ENCODE assay signal across 25 mouse cellular contexts in genomic region chr2:10969111-10969689, GRCm38 (mm10).
A peak's percentile ranks its signal among the peaks of the same experiment; 100 is the strongest.
DNase-seq lines count a peak whose midpoint lies in the region; ATAC-seq and TF ChIP-seq lines count a peak whose summit lies in the region.
"Had no signal": no experiment of that assay in that cellular context is flagged by ENCODE, and none has a peak within 500 bp of the region (broad histone marks: within the 10 kb centered on the region; RNA-seq: fewer than 3 reads in every experiment).

No protein-coding gene starts in this region.

- no peak for TF ChIP-seq POLR2A in cerebellum, adult 2 months (IDR thresholded peaks at IDR 0.05; ENCODE audit: borderline replicate concordance, insufficient read depth, low read length)

- no peaks in the 10 kb centered on the region for H3K4me1 ChIP-seq in forebrain, embryonic 12.5 days
- H3K4me1 ChIP-seq in forebrain, embryonic 11.5 days (replicated peaks; ENCODE audit: control insufficient read depth, insufficient read depth, low read length): no peaks in the 10 kb centered on the region
- H3K4me1 ChIP-seq in midbrain, embryonic 14.5 days (ENCODE audit: control insufficient read depth, insufficient read depth, low read length): no peaks in the 10 kb centered on the region
- H3K4me1 ChIP-seq in midbrain, postnatal 0 days (ENCODE audit: insufficient read depth, low read length): no peaks in the 10 kb centered on the region
- H3K4me1 ChIP-seq in hindbrain, embryonic 13.5 days (replicated peaks): no peaks in the 10 kb centered on the region
- 0 out of 2 replicates have a peak, but pooled peaks cover 4% of the 10 kb centered on the region for H3K4me1 ChIP-seq in neural tube, embryonic 13.5 days (replicated peaks)
- no peaks in the 10 kb centered on the region for H3K4me1 ChIP-seq in cerebellum, adult 2 months (ENCODE audit: control insufficient read depth, insufficient read depth, low read length)
- H3K4me1 ChIP-seq: embryonic facial prominence, embryonic 10.5 days; intestine, embryonic 15.5 days; limb, embryonic 13.5 days; lung, embryonic 15.5 days had no signal

- peak; percentile 23; the same call in 1 of the 2 replicates for ATAC-seq in forebrain, embryonic 12.5 days (ENCODE audit: low FRiP score)
- no peak for ATAC-seq in forebrain, embryonic 11.5 days (replicated peaks; ENCODE audit: low FRiP score)
- no peak for ATAC-seq in midbrain, embryonic 14.5 days (ENCODE audit: low FRiP score, low TSS enrichment)
- no peak for ATAC-seq in midbrain, postnatal 0 days (ENCODE audit: low FRiP score)
- no peak for ATAC-seq in hindbrain, embryonic 13.5 days (ENCODE audit: low FRiP score)
- 0 out of 2 replicates have a peak, but pooled peaks have one; percentile 43 for ATAC-seq in neural tube, embryonic 13.5 days (ENCODE audit: low read depth)
- no peak for ATAC-seq in megakaryocyte-erythroid progenitor cell, adult 5-6 weeks (replicated peaks; ENCODE audit: low FRiP score, low TSS enrichment, poor library complexity, severe bottlenecking)
- ATAC-seq: activated CD4-positive, CD25-positive, alpha-beta regulatory T cell, adult 4 months; CD4-positive, CD25-positive, alpha-beta regulatory T cell, adult 4 months; intestine, embryonic 15.5 days had no signal

- H3K9ac ChIP-seq in forebrain, embryonic 12.5 days: no peak overlapping the region
- H3K9ac ChIP-seq in forebrain, embryonic 11.5 days (ENCODE audit: low read length): no peak overlapping the region
- no peak overlapping the region for H3K9ac ChIP-seq in midbrain, embryonic 14.5 days (replicated peaks; ENCODE audit: low read length)
- no peak overlapping the region for H3K9ac ChIP-seq in midbrain, postnatal 0 days (replicated peaks; ENCODE audit: low read length, poor library complexity, severe bottlenecking)
- H3K9ac ChIP-seq in hindbrain, embryonic 13.5 days: no peak overlapping the region; the same call in 1 of the 2 replicates
- 0 out of 2 replicates have a peak overlapping the region, but pooled peaks have one; percentile 43 for H3K9ac ChIP-seq in neural tube, embryonic 13.5 days
- H3K9ac ChIP-seq: intestine, embryonic 15.5 days; limb, embryonic 13.5 days; liver, embryonic 14.5 days; lung, embryonic 15.5 days had no signal

- H3K9me3 ChIP-seq in forebrain, embryonic 12.5 days: no peaks in the 10 kb centered on the region
- H3K9me3 ChIP-seq in forebrain, embryonic 11.5 days (ENCODE audit: control insufficient read depth, low read length): no peaks in the 10 kb centered on the region
- no peaks in the 10 kb centered on the region for H3K9me3 ChIP-seq in midbrain, embryonic 14.5 days (ENCODE audit: control insufficient read depth, low read length)
- H3K9me3 ChIP-seq in midbrain, postnatal 0 days (ENCODE audit: low read length): no peaks in the 10 kb centered on the region
- no peaks in the 10 kb centered on the region for H3K9me3 ChIP-seq in hindbrain, embryonic 13.5 days
- H3K9me3 ChIP-seq in neural tube, embryonic 13.5 days: no peaks in the 10 kb centered on the region
- H3K9me3 ChIP-seq: embryonic facial prominence, embryonic 10.5 days; intestine, embryonic 15.5 days; limb, embryonic 13.5 days; lung, embryonic 15.5 days had no signal

- no peak overlapping the region for H3K4me3 ChIP-seq in forebrain, embryonic 12.5 days (replicated peaks)
- H3K4me3 ChIP-seq in forebrain, embryonic 11.5 days (ENCODE audit: low read depth, low read length): no peak overlapping the region
- no peak overlapping the region for H3K4me3 ChIP-seq in midbrain, embryonic 14.5 days (replicated peaks; ENCODE audit: low read depth, low read length)
- no peak overlapping the region for H3K4me3 ChIP-seq in midbrain, postnatal 0 days (ENCODE audit: low read depth, low read length)
- no peak overlapping the region for H3K4me3 ChIP-seq in hindbrain, embryonic 13.5 days
- H3K4me3 ChIP-seq in neural tube, embryonic 13.5 days: peak overlapping the region; percentile 4; the same call in 1 of the 2 replicates
- no peak overlapping the region for H3K4me3 ChIP-seq in cerebellum, adult 2 months (replicated peaks; ENCODE audit: insufficient read depth, low read depth, low read length)
- H3K4me3 ChIP-seq: embryonic facial prominence, embryonic 10.5 days; intestine, embryonic 15.5 days; limb, embryonic 13.5 days; lung, embryonic 15.5 days had no signal

- H3K27ac ChIP-seq in forebrain, embryonic 12.5 days: no peak overlapping the region
- H3K27ac ChIP-seq in forebrain, embryonic 11.5 days (ENCODE audit: low read depth, low read length): no peak overlapping the region
- H3K27ac ChIP-seq in midbrain, embryonic 14.5 days (replicated peaks; ENCODE audit: low read depth, low read length): no peak overlapping the region
- no peak overlapping the region for H3K27ac ChIP-seq in midbrain, postnatal 0 days (ENCODE audit: low read depth, low read length)
- no peak overlapping the region; the same call in 1 of the 2 replicates for H3K27ac ChIP-seq in hindbrain, embryonic 13.5 days
- no peak overlapping the region for H3K27ac ChIP-seq in neural tube, embryonic 13.5 days (replicated peaks)
- H3K27ac ChIP-seq in cerebellum, adult 2 months (ENCODE audit: insufficient read depth, low read length): no peak overlapping the region
- H3K27ac ChIP-seq: embryonic facial prominence, embryonic 10.5 days; intestine, embryonic 15.5 days; limb, embryonic 13.5 days; liver, embryonic 14.5 days; lung, embryonic 15.5 days; macrophage had no signal

- H3K4me2 ChIP-seq in forebrain, embryonic 12.5 days: peak overlapping the region; percentile 8; the same call in 1 of the 2 replicates
- H3K4me2 ChIP-seq in forebrain, embryonic 11.5 days (ENCODE audit: low read depth, low read length, severe bottlenecking): no peak overlapping the region
- H3K4me2 ChIP-seq in midbrain, embryonic 14.5 days (ENCODE audit: low read length): no peak overlapping the region
- no peak overlapping the region for H3K4me2 ChIP-seq in midbrain, postnatal 0 days (ENCODE audit: low read depth, low read length, poor library complexity, severe bottlenecking)
- peak overlapping the region; percentile 26 for H3K4me2 ChIP-seq in hindbrain, embryonic 13.5 days
- H3K4me2 ChIP-seq in neural tube, embryonic 13.5 days: peak overlapping the region; percentile 45
- H3K4me2 ChIP-seq: intestine, embryonic 15.5 days; limb, embryonic 13.5 days; lung, embryonic 15.5 days had no signal

- no peak for DNase-seq in forebrain, embryonic 11.5 days (ENCODE audit: low spot score)
- peak; percentile 18 for DNase-seq in midbrain, embryonic 14.5 days
- DNase-seq in midbrain, postnatal 0 days (ENCODE audit: low spot score): no peak
- DNase-seq in cerebellum, adult 2 months: no peak
- DNase-seq: adrenal gland, postnatal 10 days; cerebellum, adult 11 months; cerebellum, postnatal 36 days; gastrocnemius, postnatal 10 days; heart, adult 18-20 months; heart, postnatal 36 days; kidney, adult 9 months; kidney, postnatal 4 days; thymus, adult 2 months had no signal

- H3K27me3 ChIP-seq in forebrain, embryonic 12.5 days: peaks cover 3% of the 10 kb centered on the region; the same call in 1 of the 2 replicates
- H3K27me3 ChIP-seq in forebrain, embryonic 11.5 days (ENCODE audit: control insufficient read depth, insufficient read depth, low read length): no peaks in the 10 kb centered on the region
- no peaks in the 10 kb centered on the region for H3K27me3 ChIP-seq in midbrain, embryonic 14.5 days (ENCODE audit: control insufficient read depth, insufficient read depth, low read length)
- no peaks in the 10 kb centered on the region for H3K27me3 ChIP-seq in midbrain, postnatal 0 days (ENCODE audit: insufficient read depth, low read length)
- no peaks in the 10 kb centered on the region for H3K27me3 ChIP-seq in hindbrain, embryonic 13.5 days
- no peaks in the 10 kb centered on the region for H3K27me3 ChIP-seq in neural tube, embryonic 13.5 days
- H3K27me3 ChIP-seq in cerebellum, adult 2 months (ENCODE audit: control insufficient read depth, insufficient read depth, low read length): no peaks in the 10 kb centered on the region
- H3K27me3 ChIP-seq: intestine, embryonic 15.5 days; limb, embryonic 13.5 days; lung, embryonic 15.5 days had no signal

- no peaks in the 10 kb centered on the region for H3K36me3 ChIP-seq in forebrain, embryonic 12.5 days (replicated peaks)
- H3K36me3 ChIP-seq in forebrain, embryonic 11.5 days (ENCODE audit: control insufficient read depth, insufficient read depth, low read length): no peaks in the 10 kb centered on the region
- no peaks in the 10 kb centered on the region for H3K36me3 ChIP-seq in midbrain, embryonic 14.5 days (ENCODE audit: control insufficient read depth, insufficient read depth, low read length)
- no peaks in the 10 kb centered on the region for H3K36me3 ChIP-seq in midbrain, postnatal 0 days (ENCODE audit: insufficient read depth, low read length)
- H3K36me3 ChIP-seq in hindbrain, embryonic 13.5 days: no peaks in the 10 kb centered on the region
- no peaks in the 10 kb centered on the region for H3K36me3 ChIP-seq in neural tube, embryonic 13.5 days
- H3K36me3 ChIP-seq: embryonic facial prominence, embryonic 10.5 days; intestine, embryonic 15.5 days; limb, embryonic 13.5 days; lung, embryonic 15.5 days had no signal

- TF ChIP-seq CTCF in midbrain, postnatal 0 days (IDR thresholded peaks at IDR 0.05): no peak
- TF ChIP-seq CTCF in cerebellum, adult 2 months (IDR thresholded peaks at IDR 0.05; ENCODE audit: borderline replicate concordance, insufficient read depth, low read depth, low read length): no peak

- WGBS in forebrain, embryonic 12.5 days: 40% methylated on average over 10 of the region's 10 CpGs
- WGBS in forebrain, embryonic 11.5 days: 57% methylated on average over 10 of the region's 10 CpGs
- WGBS in midbrain, embryonic 14.5 days: 72% methylated on average over 10 of the region's 10 CpGs
- 71% methylated on average over 10 of the region's 10 CpGs for WGBS in midbrain, postnatal 0 days
- 44% methylated on average over 10 of the region's 10 CpGs for WGBS in hindbrain, embryonic 13.5 days
- 25% methylated on average over 10 of the region's 10 CpGs for WGBS in neural tube, embryonic 13.5 days
- WGBS in cerebellum, adult 2 months: 56% methylated on average over 10 of the region's 10 CpGs

Comparison
In these comparisons a context has a peak if more than half of its experiments do, and no peak if none do; other contexts are left out.
1. ATAC-seq: peak in forebrain, embryonic 12.5 days (single experiment) and neural tube, embryonic 13.5 days (single experiment); none in forebrain, embryonic 11.5 days (single experiment), midbrain, embryonic 14.5 days (single experiment), midbrain, postnatal 0 days (single experiment), hindbrain, embryonic 13.5 days (single experiment) and megakaryocyte-erythroid progenitor cell, adult 5-6 weeks (single experiment).
2. H3K4me2 ChIP-seq: peak in forebrain, embryonic 12.5 days (single experiment), hindbrain, embryonic 13.5 days (single experiment) and neural tube, embryonic 13.5 days (single experiment); none in forebrain, embryonic 11.5 days (single experiment), midbrain, embryonic 14.5 days (single experiment) and midbrain, postnatal 0 days (single experiment).